Mouse (Mus musculus): Measurements from ENCODE around the gene Lyrm4. TPM values are rescaled to one million over a fixed set of nuclear protein-coding genes. Genes with fewer than 3 reads are reported as not detected.

Lyrm4 gene
- total RNA-seq, 2 experiments from 2014 or later: 5.1 to 10.8 TPM

DNA sequence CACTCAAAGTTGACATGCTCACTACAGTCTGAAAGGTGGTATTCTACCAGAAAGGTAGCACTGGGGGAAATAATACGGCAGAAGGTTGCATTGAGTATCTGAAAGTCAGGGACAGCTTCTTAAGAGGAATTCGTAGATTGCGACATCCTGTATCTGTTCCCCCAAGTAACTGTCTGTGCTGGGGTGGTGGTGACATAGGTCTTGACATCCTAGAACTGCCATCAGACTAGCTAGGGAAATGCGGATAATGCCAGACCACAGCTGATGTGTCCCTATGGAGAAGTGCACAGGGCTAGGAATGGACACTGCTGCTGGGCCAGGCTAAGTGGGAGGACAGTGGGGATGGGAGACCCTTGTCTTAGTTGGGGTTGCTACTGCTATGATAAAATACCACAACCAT is 8.8 kb downstream of the Lyrm4 start:
- peak; percentile 96 for ATAC-seq (replicated peaks; ENCODE audit: poor library complexity, severe bottlenecking)

DNA sequence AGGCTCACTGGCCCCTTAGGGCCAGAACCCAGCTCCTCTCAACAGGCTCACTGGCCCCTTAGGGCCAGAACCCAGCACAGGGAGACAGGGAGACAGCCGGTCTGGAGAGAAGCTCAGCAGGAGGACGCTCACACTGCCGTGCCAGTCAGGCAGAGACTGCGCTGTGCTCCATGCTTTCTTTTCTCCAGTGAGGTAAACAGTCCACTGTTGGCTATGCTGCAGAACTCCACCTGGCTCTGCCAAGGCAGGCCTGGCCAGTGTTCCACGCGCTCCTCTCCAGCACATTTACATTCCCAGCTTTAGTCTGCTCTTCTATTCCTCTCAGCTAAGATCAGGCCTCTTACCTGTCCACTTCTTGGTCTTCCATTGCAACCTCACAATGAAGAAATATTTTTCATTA is 11.7 kb downstream of the Lyrm4 start:
- ATAC-seq (replicated peaks; ENCODE audit: poor library complexity, severe bottlenecking): no peak

DNA sequence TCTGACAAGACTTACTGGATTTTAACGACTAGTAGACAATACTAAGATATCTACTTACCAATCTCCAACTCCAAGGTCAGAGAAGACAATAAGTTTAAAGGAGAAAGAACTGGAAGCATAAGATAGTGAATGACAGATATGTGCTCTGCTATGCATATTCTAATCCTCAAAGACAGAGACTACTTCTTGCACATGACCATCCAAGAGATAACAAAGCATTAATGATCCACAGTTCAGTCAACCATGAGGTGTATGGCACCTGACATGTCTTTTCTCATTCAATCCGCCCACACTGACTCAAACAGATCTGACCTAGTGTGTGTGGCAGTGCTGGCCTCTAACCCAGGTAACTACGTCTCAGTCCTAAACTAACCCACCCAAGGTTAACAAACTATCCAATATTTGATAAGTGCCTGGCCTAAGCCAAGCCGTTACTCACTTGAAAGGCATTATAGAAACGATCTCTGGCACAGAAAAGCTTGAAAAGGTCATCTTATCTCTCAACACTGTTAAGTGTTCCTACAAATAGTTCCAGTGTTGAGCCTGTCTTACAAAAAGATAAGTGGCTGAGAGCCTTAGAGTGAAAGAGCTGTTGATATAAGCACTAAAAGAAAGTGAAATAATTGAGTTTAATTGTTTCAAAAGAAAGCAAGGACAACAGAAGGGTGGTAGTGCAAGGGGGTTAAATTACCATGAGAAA is 20.5 kb downstream of the Lyrm4 start:
- no peak for ATAC-seq (replicated peaks; ENCODE audit: poor library complexity, severe bottlenecking)

DNA sequence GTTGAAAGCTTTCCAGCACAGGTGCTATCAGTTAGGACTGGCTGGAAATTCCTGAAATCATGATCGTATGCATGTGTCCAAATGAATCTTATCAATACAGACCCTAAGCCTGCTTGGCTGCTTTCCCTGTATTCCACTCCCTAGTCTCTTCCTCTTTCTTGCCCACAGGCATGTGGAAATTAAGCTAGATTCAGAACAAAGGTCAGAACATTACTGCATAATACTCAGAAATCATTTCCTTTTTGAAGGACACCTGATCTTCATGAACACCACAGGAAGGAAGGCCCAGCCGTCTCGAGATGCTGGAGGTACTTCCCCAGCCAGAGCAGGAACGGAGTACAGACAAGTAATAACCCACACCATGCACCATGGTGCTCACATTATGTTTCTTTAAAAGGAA is 29.2 kb downstream of the Lyrm4 start:
- ATAC-seq (replicated peaks; ENCODE audit: poor library complexity, severe bottlenecking): peak; percentile 91

DNA sequence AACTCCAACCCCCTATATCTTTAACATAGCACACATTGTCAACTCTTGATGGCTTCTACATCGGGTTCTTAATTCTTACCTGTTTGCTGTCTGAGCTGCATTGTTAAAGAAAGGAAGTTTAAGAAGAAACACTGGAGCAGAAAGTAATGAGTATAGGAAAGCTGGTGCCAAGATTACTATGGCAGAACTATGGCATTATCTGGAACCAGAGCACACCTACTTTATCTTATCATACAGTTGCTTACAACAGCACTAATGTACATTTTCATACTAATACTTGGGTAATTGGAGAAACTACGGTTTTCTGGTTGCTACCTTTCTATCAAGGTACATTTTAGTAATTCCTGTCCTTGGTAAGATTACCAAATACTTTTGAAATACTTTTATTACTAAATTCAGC is 29.9 kb downstream of the Lyrm4 start:
- ATAC-seq (replicated peaks; ENCODE audit: poor library complexity, severe bottlenecking): no peak

DNA sequence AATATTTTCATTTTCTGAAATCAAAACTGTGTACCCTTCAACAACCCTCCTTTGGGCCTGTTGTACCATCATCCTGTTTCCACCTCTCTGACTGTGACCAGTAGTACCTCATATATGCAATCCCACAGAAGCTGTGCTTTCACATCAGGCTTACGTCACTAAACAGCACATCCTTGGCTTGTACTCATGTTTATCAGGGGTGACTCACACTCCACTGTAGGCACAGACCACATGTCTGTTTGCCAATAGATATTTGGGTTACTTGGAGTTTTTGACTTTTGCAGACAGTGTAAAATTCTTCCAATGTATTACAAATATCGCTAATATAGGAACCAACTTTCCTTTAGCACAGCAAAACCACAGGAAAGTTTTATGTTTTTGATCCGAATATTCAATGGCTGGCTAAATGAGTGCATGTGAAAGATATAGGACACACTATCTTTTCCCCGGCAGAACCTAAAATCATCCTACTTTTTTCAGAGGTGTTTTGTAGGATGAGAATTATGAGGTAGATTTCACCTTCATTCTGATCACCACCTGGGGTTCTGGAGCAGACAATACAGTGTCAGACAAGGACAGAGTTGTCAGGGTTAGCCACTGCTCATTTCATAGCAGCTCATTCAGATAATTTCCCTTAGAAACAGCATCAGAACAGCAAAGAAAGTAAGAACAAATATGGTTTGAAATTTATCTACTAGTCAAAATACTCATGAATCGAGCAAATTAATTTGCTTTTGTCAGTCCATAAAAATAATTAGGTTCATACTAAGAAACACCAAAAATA is 30.5 kb downstream of the Lyrm4 start:
- ATAC-seq (replicated peaks; ENCODE audit: poor library complexity, severe bottlenecking): peak; percentile 72

DNA sequence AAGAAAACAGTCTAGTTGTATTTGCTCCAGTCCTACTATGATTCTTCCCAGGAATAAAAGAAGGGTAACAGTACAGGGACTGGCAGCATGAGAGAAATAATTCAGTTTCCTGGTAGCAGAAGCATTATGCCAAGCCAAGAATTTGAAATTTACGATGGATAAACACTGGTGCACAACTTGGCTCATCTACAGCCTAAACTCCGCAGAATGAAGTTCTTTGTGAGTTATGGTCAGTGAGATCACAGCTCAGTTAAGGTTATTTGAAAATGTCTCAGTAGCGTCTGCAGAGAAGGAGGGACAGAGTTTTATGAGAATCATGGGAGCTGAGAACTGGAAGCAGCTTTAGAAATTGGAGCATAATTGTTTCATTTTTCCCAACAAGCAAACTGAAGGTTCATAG is 31.4 kb downstream of the Lyrm4 start:
- ATAC-seq (replicated peaks; ENCODE audit: poor library complexity, severe bottlenecking): no peak

DNA sequence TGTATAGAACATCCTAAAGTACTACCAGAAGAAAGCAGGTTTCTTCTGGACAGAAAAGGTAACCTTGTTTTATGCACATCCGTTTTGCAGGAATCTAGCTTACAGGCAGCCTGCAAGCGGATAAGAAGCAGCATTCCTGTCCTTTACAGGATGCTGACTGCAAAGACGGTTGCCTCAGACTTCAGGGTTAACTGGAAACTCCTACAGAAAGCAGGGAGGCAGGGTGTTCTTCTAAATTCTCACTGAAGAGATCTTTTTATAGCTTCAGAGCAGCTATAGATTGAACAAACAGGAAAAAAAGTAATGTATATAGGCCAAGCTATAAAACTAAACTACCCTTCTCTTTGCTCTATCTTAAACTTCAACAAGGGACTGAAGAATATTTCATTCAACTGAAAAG is 32.6 kb downstream of the Lyrm4 start:
- ATAC-seq (replicated peaks; ENCODE audit: poor library complexity, severe bottlenecking): no peak

DNA sequence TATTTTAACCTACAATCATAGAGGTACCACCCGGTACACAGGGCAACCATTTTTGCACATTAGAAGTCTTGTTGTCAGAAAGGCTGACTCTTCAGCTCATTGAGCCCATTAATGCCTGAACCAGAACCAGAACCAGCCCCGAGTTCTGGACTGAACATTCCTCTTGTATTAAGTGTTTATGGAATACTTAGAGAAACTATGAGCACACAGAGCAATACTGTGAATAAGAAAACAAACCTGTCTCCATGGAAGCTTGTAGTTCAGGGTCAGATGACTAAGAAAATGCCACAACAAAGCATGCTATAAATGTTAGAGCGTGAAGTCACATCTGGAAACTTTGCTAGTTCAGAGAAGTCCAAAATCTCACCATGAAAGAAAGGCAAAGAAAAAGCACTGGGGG is 35.7 kb downstream of the Lyrm4 start:
- ATAC-seq (replicated peaks; ENCODE audit: poor library complexity, severe bottlenecking): no peak

DNA sequence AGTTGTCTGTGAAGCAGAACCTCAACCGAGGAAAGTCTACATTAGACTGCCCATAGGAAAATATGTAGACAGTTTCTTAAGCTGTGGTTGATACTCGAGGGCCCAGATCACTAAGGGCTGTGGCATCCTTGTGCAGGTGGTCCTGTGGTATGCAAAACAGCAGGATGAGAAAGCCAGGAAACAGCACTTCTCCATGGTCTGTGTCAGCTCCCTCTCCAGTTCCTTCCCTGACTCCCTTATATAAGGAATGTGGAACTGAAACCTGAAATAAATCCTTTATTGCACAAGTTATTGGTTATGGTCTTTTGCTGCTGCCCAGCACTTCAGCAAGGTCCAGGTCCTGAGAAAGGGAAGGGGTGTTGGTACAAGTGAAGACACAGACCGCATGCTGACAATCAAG is 42.8 kb downstream of the Lyrm4 start:
- peak; percentile 100 for ATAC-seq (replicated peaks; ENCODE audit: poor library complexity, severe bottlenecking)

DNA sequence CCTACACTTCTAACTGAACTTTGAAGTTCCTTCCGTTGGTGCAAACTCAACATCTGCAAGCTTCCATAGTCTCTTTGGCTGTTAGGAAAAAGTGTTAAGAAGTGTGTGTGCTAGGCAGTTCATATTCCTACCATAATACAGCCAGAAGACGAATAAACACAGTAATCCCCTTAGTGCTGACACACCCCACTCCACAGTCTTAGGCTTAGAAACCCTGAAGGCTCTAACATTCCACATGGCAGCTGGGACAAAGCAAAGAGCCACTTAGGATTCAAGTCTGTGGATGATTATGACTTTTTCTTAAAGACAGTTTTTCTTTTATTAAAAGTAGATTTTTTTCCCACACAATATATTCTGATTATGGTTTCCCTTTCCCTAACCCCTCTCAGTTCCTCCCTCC is 50.6 kb downstream of the Lyrm4 start:
- no peak for ATAC-seq (replicated peaks; ENCODE audit: poor library complexity, severe bottlenecking)

DNA sequence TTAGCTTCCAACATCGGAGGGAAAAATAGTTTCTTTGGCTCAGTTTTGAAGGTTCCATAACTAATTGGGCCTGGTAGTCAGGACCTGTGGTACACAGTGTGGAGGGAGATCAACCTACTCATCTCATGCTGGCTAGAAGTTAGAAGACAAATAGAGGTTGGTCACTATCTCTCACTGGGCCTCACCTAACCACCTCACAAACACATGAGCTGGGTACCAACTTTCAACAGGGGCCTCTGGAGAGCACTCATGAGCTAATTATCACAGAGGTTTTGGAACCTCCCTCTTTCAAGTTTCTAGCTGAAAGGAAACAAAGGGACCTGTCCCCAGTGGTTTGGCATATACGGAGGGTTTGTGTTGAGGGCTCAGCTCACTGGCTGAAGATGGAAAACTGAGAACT is 59.8 kb downstream of the Lyrm4 start:
- no peak for ATAC-seq (replicated peaks; ENCODE audit: poor library complexity, severe bottlenecking)

DNA sequence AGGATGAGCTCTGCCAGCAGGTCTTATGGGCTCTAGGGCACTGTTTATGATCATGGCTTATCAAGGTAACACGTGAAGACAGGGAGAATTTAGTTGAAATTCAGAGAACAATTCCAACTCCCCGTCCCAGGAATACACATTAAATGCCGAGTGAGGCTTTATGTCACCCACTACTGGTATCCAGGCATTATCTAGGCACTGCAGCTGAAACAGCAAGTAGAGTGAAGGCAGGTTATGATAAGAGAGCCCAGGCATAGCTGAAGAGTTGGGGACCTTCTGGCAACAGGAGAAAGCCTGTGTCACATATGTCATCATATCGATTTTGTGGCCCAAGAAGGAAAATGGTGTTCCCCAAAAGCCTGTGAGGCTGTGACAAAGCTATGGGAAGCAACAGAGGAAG is 60.4 kb downstream of the Lyrm4 start:
- no peak for ATAC-seq (replicated peaks; ENCODE audit: poor library complexity, severe bottlenecking)

DNA sequence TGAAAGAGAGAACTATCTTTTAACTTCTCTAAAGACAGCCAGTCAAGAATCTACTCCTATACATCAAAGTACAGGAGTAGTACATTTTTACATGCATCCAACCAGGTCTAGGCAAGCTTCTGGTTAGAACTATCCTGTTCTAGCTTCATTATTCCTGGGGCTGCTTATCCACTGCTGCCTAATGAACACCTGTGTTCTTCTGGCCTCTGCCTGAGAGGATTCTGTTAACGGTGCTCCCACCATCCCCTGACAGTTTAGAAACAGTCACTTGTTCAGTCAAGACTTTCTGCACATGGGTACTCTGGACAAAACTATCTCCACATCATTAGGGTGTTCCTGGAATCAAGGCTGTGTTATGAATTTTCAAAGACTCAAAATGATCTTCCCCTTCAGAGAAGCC is 60.8 kb downstream of the Lyrm4 start:
- ATAC-seq (replicated peaks; ENCODE audit: poor library complexity, severe bottlenecking): no peak

DNA sequence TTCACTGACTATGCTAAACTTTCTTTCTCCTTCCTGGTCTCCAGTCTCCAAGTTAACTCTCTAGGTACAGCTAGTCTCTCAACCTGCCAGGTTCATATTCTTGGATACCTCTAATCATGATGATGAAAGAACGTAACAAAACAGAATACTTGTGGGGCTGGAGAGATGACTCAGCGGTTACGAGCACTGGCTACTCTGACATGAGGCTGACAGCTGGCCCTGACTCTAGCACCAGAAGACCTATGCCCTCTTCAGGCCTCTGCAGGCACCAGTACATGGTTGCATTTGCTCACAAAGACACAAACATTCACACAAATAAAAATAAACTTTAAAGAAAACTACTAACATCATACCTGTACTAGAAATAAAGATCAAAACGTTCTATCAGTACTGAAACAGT is 81.8 kb downstream of the Lyrm4 start:
- no peak for ATAC-seq (replicated peaks; ENCODE audit: poor library complexity, severe bottlenecking)

DNA sequence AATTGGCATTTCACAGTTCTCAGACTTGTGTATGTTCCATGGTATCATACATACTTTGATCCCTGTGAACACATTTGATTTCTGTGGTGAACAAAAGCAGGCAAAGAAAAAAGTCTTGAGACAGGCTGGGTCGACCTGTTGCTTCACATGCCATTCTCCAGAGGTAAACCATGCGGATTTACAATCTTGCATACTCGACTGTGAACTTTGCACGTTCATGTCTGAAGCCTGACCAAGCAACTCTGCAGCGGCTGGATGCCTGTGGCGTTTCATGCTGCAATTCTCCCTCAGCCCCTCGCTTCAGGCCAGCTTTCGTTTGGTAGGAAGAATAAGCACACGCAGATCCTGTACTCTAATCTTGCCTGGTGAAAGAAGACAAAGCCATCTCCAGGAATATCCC is 85.4 kb downstream of the Lyrm4 start:
- no peak for ATAC-seq (replicated peaks; ENCODE audit: poor library complexity, severe bottlenecking)

DNA sequence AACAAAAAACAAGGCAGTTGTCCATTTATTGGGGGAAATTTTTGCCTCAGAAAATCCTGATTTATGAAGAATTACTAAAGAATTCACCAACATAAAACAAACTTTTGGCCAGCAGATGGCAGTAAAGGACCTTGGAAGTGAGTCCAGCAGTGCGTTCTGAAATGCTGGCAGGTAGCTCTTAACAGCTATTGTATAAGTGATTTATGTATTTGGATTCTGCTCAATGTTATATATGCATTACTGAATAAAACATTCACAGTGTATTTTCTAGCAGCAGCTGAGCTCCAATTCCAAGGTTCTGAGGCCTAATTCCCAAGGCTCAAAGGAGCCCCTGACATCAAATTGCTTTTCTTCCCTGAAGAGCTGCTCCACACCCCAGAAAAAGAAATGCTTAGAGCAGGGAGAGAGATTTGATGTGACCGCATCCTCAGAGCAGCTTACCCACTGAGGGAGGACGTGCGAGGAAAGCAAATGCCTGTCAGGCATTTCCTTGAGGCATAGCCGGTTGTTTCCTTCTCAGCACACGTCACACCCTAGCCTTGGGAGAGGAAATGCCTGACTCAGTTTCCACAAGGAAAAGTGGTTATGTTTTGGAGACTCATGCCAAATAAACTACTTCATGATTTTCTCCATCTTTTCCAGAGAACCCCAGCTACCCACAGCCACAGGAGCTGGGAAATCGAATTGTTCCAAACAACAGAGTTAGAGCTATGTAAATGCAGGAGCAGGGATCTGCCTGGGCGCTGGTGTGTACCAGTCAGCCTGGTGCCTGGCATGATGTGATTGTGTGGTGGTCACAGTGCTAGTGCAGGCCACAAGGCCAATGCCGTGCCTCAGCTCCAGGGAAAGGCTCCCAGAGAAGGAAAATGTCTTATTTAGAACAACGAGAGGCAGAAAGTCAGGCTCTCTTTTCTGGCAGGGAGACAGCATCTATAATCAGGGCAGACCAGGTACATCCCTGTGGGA is 97.7 kb downstream of the Lyrm4 start:
- no peak for ATAC-seq (replicated peaks; ENCODE audit: poor library complexity, severe bottlenecking)

DNA sequence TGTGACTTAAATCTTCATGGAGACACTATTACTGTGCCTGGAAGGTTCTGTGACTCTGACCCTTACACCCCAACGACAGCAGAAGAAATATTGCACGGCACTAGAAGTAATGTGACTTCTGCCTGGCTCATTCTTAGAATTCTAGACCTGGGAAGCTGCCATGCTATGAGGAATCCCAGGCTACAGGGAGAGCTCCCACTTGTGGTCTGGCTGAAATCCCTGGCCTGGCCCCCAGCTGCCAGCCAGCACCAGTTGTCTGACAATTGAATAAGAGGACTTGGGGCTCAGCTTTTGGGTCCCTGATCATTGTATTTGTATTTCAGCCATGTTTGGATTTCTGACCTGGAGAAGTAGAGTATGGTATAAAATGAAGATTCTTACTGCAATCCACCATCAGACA is 99.3 kb downstream of the Lyrm4 start:
- no peak for ATAC-seq (replicated peaks; ENCODE audit: poor library complexity, severe bottlenecking)

DNA sequence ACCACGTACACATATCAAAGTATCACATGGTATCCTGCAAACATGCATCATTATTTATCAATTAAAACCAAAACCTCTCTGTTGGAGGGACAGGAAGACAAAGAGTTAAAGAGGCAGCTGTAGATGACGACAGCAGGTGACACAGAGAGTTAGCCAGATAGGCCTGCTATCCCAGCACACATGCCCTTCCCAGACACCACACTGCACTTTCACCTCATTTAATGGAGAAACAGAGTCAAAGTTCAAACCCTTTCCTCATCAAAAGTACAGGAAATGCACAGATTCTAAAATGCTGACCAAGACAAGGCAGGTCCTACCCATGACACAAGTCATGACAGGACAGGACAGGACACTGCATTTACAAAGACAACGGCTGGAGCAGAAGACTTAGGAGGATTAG is 101.7 kb downstream of the Lyrm4 start:
- no peak for ATAC-seq (replicated peaks; ENCODE audit: poor library complexity, severe bottlenecking)

DNA sequence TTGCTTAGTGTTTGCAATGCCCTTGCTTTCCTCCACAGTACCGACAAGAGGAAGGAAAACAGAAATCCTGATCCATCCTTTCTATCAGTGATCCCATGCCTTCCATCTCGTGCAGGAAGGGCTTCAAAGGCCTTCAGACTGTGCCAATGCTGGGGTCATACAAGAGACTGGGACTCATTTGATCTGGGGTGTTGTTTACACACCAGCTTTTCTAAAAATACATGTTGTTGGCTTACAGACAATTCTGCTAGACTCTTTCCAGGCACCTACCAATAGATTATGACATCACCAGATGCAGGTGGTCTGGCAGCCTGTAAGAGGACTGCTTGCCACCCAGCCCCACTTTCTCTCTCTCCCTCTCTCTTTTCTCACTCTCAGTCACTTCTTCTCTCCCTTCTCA is 107.3 kb downstream of the Lyrm4 start:
- ATAC-seq (replicated peaks; ENCODE audit: poor library complexity, severe bottlenecking): no peak

DNA sequence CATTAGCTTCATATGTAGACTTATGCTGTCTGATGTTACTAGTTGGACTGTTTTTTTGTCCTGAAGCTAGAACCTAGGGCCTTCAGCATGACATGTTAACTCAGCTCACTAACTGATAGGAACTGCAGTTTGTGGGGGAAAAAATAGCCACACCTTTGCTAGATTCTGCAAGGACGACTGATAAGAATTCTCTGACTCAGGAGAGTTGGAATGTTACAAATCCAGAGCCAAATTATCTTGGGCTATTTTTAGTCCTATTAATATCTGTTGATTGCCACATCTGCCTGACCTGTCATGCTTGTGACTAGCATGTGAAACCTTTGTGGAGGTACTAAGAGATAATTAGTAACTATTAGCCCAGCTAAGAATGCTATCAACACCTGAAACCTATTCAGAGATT is 116.5 kb downstream of the Lyrm4 start:
- no peak for ATAC-seq (replicated peaks; ENCODE audit: poor library complexity, severe bottlenecking)
